Mouse (Mus musculus) liver, embryonic 16.5 days (tissue): ENCODE measurements around the gene Ifna16. TPM values are rescaled to one million over a fixed set of nuclear protein-coding genes. Genes with fewer than 3 reads are reported as not detected.

Experiments
- ATAC-seq: fragments of 200-750 bp; cut with Nextera tagmentation; 2 replicates; pipeline ENCODE4 v1.8.0; 2017; ENCODE audit warnings: low read depth, mild to moderate bottlenecking, moderate number of reproducible peaks, moderate library complexity
- H3K27ac ChIP-seq: fragments of 300-500 bp; sonication (generic); 2 replicates; pipeline ENCODE4 v1.5.1; 2014; ENCODE audit warnings: mild to moderate bottlenecking, low read length
- H3K27me3 ChIP-seq: fragments of 300-500 bp; sonication (generic); 2 replicates; pipeline ENCODE4 v1.6.1; 2014; ENCODE audit warnings: low read depth, low read length, mixed read lengths; ENCODE audit not compliant: control insufficient read depth, insufficient read depth
- H3K36me3 ChIP-seq: fragments of 300-500 bp; sonication (generic); 2 replicates; pipeline ENCODE4 v1.6.1; 2014; ENCODE audit warnings: mild to moderate bottlenecking; ENCODE audit not compliant: control insufficient read depth, insufficient read depth
- H3K4me1 ChIP-seq: fragments of 300-500 bp; sonication (generic); 2 replicates; pipeline ENCODE4 v1.6.1; 2014; ENCODE audit warnings: low read depth, low read length, mixed read lengths; ENCODE audit not compliant: control insufficient read depth
- H3K4me2 ChIP-seq: fragments of 300-500 bp; sonication (generic); 2 replicates; pipeline ENCODE4 v1.6.1; 2014; ENCODE audit warnings: low read depth, low read length, mixed read lengths
- H3K4me3 ChIP-seq: fragments of 300-500 bp; sonication (generic); 2 replicates; pipeline ENCODE4 v1.5.1; 2014; ENCODE audit warnings: low read depth, mild to moderate bottlenecking, low read length
- H3K9ac ChIP-seq: fragments of 300-500 bp; sonication (generic); 2 replicates; pipeline ENCODE4 v1.6.1; 2014; ENCODE audit warnings: low read depth, low read length
- H3K9me3 ChIP-seq: fragments of 300-500 bp; sonication (generic); replicated peaks from 2 replicates; pipeline ENCODE4 v1.6.1; 2016; ENCODE audit warnings: low read length; ENCODE audit not compliant: control insufficient read depth
- WGBS: fragments of 180-500 bp; shearing (Covaris S2); extraction: QIAGEN DNeasy Blood & Tissue Kit; methylation state at CpG from one replicate; pipeline ENCODE4 v1.1.7; 2014; ENCODE audit not compliant: insufficient replicate concordance; 5-methylcytosine and 5-hydroxymethylcytosine counted together
- polyA plus RNA-seq: library from polyadenylated mRNA; unstranded; fragments of >200 nt; fragmentation: Nextera tagmentation; extraction: Ambion mirVana; gene quantifications from 2 replicates; pipeline ENCODE4 v1.2.1, GENCODE M21; 2015

Ifna16 gene
- polyA plus RNA-seq, 1 experiment from 2014 or later = not detected

- Histone ChIP-seq H3K4me2 (no peak overlapping the region), H3K4me1 (no peaks in the 10 kb centered on the region), H3K36me3 (no peaks in the 10 kb centered on the region), H3K9ac (no peak overlapping the region), H3K27me3 (no peaks in the 10 kb centered on the region), H3K9me3 (no peaks in the 10 kb centered on the region), H3K27ac (no peak overlapping the region), H3K4me3 (no peak overlapping the region)
- ATAC-seq = no peak
- WGBS = 31% methylated on average over 3 of the region's 3 CpGs
These were observed 4.6 kb upstream of the Ifna16 start for GRCm38 (mm10) chr4:88681353-88681752.

GRCm38 (mm10) chr4:88680362-88680761 is 3.6 kb upstream of the Ifna16 start:
- H3K36me3 ChIP-seq = no peaks in the 10 kb centered on the region
- H3K9ac ChIP-seq = no peak overlapping the region
- H3K27me3 ChIP-seq = no peaks in the 10 kb centered on the region
- no peaks in the 10 kb centered on the region for H3K4me1 ChIP-seq
- no peaks in the 10 kb centered on the region for H3K9me3 ChIP-seq
- 30% methylated on average over 8 of the region's 8 CpGs for WGBS
- H3K4me2 ChIP-seq = no peak overlapping the region
- no peak for ATAC-seq
- no peak overlapping the region for H3K27ac ChIP-seq
- no peak overlapping the region for H3K4me3 ChIP-seq

GRCm38 (mm10) chr4:88655461-88655860 is 21.3 kb downstream of the Ifna16 start:
- Histone ChIP-seq H3K27ac (no peak overlapping the region), H3K9ac (no peak overlapping the region), H3K4me1 (no peaks in the 10 kb centered on the region), H3K4me3 (no peak overlapping the region), H3K36me3 (no peaks in the 10 kb centered on the region), H3K9me3 (no peaks in the 10 kb centered on the region), H3K27me3 (no peaks in the 10 kb centered on the region), H3K4me2 (no peak overlapping the region)
- no peak for ATAC-seq
- WGBS = 7% methylated on average over 1 of the region's 1 CpGs

GRCm38 (mm10) chr4:88653644-88654043 is 23.1 kb downstream of the Ifna16 start:
- no peak overlapping the region for H3K4me2 ChIP-seq
- H3K4me1 ChIP-seq = no peaks in the 10 kb centered on the region
- H3K4me3 ChIP-seq = no peak overlapping the region
- no peaks in the 10 kb centered on the region for H3K9me3 ChIP-seq
- 56% methylated on average over 3 of the region's 3 CpGs for WGBS
- H3K9ac ChIP-seq = no peak overlapping the region
- ATAC-seq = no peak
- H3K36me3 ChIP-seq = no peaks in the 10 kb centered on the region
- H3K27me3 ChIP-seq = no peaks in the 10 kb centered on the region
- no peak overlapping the region for H3K27ac ChIP-seq

GRCm38 (mm10) chr4:88644359-88644758 is 32.4 kb downstream of the Ifna16 start, which contains the start of gene Ifna13:
Gene Ifna13, minus strand, starts transcription at chr4:88644459.
- H3K4me2 ChIP-seq = no peak within 1 kb of the TSS
- no peak within 1 kb of the TSS for H3K9ac ChIP-seq
- no peaks in the 10 kb centered on the region for H3K9me3 ChIP-seq
- 34% methylated on average over 2 of the region's 2 CpGs for WGBS
- no peaks in the 10 kb centered on the region for H3K4me1 ChIP-seq
- no peaks in the 10 kb centered on the region for H3K36me3 ChIP-seq
- H3K27ac ChIP-seq = no peak within 1 kb of the TSS
- H3K27me3 ChIP-seq = no peaks in the 10 kb centered on the region
- H3K4me3 ChIP-seq = no peak within 1 kb of the TSS
- no peak for ATAC-seq

GRCm38 (mm10) chr4:88642526-88642925 is 34.2 kb downstream of the Ifna16 start:
- no peak overlapping the region for H3K4me3 ChIP-seq
- H3K27me3 ChIP-seq = no peaks in the 10 kb centered on the region
- H3K4me1 ChIP-seq = no peaks in the 10 kb centered on the region
- H3K27ac ChIP-seq = no peak overlapping the region
- no peak for ATAC-seq
- no peak overlapping the region for H3K9ac ChIP-seq
- no peaks in the 10 kb centered on the region for H3K36me3 ChIP-seq
- H3K9me3 ChIP-seq = no peaks in the 10 kb centered on the region
- H3K4me2 ChIP-seq = no peak overlapping the region
- 24% methylated on average over 2 of the region's 2 CpGs for WGBS

GRCm38 (mm10) chr4:88641077-88641831 is 35.5 kb downstream of the Ifna16 start:
- ATAC-seq = peak; percentile 86
- 14% methylated on average over 11 of the region's 11 CpGs for WGBS
- H3K4me1 ChIP-seq = no peaks in the 10 kb centered on the region
- H3K36me3 ChIP-seq = no peaks in the 10 kb centered on the region
- H3K27me3 ChIP-seq = no peaks in the 10 kb centered on the region
- no peak overlapping the region for H3K9ac ChIP-seq
- no peak overlapping the region for H3K27ac ChIP-seq
- peak overlapping the region; percentile 50 for H3K4me2 ChIP-seq
- peak overlapping the region; percentile 54 for H3K4me3 ChIP-seq
- H3K9me3 ChIP-seq = no peaks in the 10 kb centered on the region

GRCm38 (mm10) chr4:88640704-88641076 is 36.0 kb downstream of the Ifna16 start:
- Histone ChIP-seq H3K36me3 (no peaks in the 10 kb centered on the region), H3K4me3 (peak overlapping the region; percentile 54), H3K9me3 (no peaks in the 10 kb centered on the region), H3K4me1 (no peaks in the 10 kb centered on the region), H3K9ac (no peak overlapping the region), H3K27ac (no peak overlapping the region), H3K27me3 (no peaks in the 10 kb centered on the region), H3K4me2 (peak overlapping the region; percentile 50)
- WGBS = 42% methylated on average over 8 of the region's 8 CpGs
- ATAC-seq = no peak

- Histone ChIP-seq H3K9ac (no peak within 1 kb of the TSS), H3K4me3 (no peak within 1 kb of the TSS), H3K27me3 (no peaks in the 10 kb centered on the region), H3K4me1 (no peaks in the 10 kb centered on the region), H3K9me3 (no peaks in the 10 kb centered on the region), H3K27ac (no peak within 1 kb of the TSS), H3K36me3 (no peaks in the 10 kb centered on the region), H3K4me2 (no peak within 1 kb of the TSS)
- WGBS = 73% methylated on average over 4 of the region's 4 CpGs
- no peak for ATAC-seq
These were observed 42.4 kb downstream of the Ifna16 start, which contains the start of gene C87499 for GRCm38 (mm10) chr4:88634311-88634710. Gene C87499, minus strand, starts transcription at chr4:88634411.
